Mouse (Mus musculus) urinary bladder, postnatal 10 days (tissue): ENCODE measurements around the gene Gm20518.

ENCODE experiments used
- DNase-seq: peaks from one replicate; pipeline ENCODE4 v3.0.0; 2022; ENCODE audit warnings: low spot score

Gene Gm20518

DNA sequence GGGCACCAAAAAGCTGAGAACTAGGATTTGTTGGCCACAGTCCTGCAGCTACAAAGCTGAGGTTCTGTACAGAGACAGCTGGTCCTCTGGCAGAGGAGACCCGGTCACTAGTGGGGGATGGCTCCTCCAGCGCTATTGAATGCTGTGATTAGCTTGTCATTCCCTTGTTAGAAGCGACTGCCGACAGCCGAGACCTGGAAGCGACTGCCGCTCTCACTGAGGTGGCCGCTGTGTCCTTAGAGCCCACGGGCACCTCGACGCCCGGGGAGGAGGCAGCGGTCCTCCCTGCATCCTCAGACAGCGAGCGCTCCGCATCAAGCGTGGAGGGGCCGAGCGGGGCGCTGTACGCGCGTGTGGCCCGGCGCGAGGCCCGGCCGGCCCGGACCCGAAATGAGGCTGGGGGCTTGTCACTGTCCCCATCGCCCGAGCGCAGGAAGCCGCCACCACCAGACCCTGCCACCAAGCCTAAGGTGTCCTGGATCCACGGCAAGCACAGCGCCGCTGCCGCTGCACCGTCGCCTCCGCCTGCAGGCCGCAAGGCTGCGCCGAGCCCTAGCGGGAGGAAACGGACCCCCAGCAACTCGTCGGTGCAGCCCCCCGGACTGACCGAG lies 84.8 kb downstream of the Gm20518 start:
- DNase-seq, result no peak

DNA sequence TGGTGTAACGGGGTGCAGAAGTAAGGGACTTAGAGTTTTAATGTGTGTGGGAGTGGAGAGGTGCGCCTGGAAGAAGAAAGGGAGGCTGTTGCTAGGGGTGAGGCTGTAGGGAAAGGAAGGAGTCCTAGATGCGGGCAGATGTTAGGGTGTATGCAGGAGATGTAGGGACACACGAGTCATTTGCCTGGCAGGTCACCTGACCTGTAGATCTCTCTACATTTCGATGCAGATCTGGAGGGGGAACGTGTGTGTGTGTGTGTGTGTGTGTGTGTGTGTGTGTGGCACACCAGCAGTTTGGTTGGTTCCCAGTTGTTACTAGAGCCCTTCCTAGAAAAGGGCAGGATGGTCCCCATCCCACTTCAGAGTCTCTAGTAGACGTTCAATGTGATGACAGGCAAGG lies 86.5 kb downstream of the Gm20518 start:
- DNase-seq, result no peak

DNA sequence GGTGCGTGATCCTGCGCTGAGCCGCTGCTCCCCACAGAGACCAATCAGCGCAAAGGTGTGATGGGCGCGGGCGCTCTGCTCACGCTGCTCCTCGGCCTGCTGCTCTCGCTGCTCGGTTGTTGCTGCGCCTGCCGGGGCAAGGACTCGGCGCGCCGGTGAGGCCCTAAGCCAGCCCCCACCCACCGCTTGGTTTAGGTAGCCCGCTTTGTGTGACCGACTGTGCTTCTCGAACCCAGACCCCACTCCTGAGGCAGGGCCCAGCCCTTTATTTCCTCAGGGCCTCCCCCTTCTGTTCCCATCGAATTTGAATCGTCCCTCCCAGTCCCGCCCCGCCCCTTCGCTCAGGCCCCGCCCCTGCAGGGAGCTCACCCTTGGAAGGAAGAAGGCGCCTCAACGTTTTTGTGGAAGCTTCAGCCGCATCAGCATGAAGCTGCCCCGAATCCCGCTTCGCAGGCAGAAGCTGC lies 87.0 kb downstream of the Gm20518 start:
- no peak for DNase-seq

DNA sequence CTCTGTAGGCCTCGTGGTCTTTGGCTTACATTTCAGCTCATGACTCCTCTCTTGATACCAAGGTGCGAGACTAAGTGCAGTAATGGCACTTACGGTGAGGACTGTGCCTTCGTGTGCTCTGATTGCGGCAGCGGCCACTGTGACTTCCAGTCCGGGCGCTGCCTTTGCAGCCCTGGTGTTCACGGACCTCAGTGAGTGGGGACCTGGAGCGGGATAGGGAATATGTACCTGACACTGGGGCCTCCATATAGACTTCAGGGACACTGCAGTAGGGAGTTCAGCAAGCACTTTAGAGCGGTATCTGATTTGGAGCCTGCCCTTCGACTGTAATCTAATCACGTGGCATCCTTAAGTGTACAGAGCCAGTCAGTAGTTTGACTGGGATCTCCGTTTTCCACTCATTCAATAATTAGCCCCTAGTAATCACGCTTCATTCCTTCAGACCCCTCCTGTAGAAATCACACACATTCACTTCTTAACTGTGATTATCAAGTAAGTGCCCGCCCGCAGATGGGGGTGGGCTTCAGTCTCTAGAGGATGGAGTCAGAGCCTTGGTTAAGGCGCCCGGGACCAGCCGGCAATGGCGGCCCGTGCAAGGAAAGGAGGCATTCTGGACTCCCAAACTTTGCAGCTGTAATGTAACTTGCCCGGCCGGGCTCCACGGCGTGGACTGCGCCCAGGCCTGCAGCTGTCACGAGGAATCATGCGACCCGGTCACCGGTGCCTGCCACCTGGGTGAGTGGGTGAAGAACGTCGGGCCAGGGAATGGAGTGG lies 87.6 kb downstream of the Gm20518 start:
- DNase-seq, result no peak

DNA sequence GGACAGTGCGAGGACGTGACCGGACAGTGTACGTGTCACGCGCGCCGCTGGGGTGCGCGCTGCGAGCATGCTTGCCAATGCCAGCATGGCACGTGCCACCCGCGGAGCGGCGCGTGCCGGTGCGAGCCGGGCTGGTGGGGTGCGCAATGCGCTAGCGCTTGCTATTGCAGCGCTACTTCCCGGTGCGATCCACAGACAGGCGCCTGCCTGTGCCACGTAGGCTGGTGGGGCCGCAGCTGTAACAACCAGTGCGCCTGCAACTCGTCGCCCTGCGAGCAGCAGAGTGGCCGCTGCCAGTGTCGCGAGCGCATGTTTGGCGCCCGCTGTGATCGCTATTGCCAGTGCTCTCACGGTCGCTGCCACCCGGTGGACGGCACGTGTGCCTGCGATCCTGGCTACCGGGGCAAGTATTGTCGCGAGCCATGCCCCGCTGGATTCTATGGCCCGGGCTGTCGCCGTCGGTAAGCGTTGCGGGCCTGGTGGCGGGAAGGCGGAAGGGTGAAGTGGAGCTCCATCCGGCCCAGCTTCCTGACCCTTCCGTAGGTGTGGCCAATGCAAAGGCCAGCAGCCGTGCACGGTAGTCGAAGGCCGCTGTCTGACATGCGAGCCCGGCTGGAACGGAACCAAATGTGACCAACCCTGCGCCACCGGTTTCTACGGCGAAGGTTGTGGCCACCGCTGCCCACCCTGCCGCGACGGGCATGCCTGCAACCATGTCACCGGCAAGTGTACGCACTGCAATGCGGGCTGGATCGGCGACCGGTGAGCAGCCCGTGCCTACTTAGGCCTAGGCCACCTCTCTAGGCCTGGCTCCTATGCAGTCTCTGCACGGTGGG lies 88.4 kb downstream of the Gm20518 start:
- DNase-seq, result no peak

DNA sequence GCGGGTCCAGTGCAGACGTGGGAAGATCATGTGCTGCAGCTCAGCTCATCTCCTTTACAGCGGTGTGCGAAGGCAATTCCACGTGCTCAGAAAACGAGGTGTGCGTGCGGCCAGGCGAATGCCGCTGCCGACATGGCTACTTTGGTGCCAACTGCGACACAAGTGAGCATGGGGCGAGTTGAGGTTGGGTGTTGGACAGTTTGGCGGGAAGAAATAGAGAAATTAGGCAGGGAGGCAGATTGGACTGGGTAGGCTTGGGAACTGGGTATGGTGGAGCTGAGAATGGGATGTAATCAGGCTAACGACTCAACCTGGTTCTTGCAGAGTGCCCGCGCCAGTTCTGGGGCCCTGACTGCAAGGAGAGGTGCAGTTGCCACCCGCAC lies 89.0 kb downstream of the Gm20518 start:
- no peak for DNase-seq

DNA sequence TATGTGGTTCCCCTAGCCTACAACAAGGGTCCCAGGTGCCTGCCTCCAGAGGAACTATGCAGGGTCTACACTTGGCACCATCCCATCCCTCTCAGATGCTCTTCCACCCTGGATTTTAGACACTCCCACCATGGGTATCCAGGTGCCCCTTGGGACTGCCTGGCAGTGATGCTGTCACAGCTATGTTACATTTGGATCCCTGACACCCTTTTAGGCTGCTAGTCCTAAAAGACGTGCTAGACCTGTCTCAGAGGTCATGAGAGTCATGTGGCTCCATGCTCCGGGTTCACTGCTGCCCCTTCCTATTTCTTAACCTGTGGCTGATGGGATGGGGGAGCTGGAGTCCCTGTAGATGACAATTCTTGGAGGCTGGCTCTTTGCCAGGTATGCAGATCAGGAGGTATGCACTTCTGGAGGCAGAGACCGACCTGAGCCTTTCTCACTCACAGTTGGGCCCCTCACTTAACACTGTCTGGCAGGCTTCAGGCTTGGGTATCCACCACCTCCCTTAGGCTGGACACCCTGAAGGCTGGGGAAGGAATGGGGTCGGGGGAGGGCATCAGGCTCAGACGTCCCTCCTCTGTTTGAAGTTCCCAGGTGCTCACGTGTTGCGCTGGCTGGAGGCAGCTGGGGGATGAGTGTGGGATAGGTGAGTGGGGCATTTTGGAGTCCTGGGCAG lies 89.6 kb downstream of the Gm20518 start:
- no peak for DNase-seq

DNA sequence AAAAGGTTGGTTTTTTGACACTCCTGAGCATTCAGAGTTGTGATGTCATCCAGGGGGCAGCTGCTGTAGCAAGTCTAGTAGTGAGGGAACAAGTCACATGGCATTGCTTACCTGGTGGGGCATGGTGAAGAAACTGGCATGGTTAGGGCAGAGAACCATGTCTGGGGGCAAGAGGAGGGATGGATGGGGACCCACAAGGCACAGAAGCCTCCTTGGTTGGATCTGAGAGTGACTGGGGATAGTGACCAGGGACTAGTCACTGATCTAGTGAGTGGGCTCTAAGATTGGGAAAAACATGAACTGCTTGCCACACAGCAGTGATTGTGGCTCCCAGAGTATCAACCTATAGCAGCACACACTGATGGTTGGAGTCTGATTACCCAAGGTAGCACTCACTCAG lies 91.9 kb downstream of the Gm20518 start:
- DNase-seq, result no peak

DNA sequence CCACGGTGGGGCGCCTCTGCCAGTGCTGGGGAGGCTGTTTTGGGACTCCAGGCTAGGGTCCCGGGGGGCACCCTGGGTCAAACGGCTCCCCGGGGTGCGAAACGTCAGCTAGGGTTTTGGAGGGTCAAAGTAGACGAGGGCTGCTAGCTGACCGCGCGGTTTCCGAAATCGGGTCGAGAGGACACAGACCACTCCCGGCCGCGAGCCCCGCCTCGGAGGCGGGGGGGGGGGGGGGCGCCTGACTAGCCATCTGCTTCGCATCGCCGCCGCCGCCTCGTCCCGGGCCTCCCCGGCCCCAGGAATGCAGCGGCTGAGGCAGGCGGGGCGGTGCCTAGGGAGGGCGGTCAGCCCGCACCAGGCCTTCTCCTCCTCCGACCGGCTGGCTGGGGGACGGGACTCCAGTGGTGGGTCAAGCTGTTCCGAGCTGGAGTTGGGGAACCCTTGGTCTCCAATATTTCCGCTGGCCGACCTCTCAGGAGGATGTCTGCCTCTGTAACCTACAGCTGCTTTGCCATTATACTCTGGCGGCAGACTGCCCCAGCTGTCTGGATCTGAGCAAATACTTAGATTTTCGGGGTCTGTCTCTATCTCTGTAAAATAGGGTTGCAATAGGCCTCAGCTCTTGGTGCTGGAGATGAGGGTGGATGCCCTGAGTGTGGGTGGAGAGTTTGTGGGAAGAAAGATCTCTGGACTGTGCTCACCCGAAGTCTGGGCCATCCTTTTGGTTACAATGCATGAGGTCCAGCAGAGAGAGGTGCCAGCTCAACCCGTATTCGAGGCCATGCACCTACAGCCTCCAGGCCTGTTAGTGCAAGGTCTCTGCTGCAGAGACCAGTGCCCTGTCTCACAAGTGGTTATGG lies 92.9 kb downstream of the Gm20518 start:
- no peak for DNase-seq

DNA sequence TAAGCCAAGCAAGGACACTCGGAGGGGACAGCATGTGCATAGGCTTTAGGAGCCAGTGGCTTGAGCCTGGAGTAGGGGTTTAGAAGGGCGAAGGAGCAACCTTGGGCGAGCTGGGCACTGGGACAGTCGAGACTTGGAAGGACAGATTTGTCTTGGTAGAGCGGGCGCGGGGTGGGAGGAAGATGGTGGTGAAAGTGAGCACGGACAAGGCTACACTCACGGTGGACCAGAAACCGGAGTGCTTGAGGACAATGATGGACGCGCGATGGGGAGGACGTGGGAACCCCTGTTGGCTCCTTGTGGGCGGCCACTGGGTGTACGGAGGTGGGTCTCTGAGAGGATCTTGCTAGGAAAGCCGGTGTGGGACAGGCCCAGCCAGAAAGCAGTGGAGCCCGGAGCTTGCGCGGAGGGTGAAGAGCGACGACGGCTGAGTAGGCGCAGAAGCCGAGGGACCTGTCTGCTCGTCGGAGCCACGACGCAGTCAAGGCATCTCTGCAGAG lies 93.6 kb downstream of the Gm20518 start:
- DNase-seq, result no peak

DNA sequence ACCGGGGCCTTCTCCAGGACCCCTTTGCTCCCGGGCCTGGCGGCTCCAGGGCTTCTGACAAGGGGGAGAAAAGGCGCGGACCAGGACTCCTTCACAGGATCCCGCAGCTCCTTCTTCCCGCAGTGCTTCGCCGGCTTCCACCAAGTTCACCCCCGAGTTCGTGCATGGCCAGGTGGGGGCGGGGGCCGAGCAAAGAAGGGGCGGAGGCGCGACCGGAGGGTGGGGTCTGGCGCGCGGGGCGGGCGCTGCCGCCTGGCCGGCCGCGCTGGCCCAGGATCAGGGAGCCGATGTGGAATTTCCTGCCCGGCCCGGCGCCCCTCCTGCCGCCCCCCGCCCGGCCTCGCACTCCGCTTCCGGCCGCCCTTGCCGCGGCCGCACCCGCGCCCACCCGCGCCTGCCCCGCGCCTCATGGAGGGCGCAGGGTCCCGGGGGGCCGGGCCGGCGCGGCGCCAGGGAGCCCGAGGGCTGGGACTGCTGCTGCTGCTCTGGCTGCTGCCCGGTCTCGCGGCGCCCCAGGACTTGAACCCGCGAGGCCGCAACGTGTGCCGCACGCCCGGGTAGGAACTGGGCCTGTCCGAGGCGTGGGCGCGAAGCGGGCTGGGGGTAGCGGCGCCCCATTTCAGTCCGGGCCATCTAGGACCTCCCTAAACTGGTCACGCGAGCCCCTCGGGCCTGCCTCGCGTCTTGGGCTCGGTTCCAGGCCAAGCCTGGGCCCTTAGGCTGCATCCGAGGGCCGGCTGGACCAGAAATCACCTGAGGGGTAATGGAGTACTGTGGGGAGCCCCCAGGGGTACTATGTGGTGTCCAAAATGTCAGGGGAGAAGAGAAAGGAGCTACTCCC lies 94.3 kb downstream of the Gm20518 start, which contains the start of gene Scarf2:
TSS of gene Scarf2 (plus strand) at position 312 of the 841 bp plus-strand sequence.
- no peak for DNase-seq

DNA sequence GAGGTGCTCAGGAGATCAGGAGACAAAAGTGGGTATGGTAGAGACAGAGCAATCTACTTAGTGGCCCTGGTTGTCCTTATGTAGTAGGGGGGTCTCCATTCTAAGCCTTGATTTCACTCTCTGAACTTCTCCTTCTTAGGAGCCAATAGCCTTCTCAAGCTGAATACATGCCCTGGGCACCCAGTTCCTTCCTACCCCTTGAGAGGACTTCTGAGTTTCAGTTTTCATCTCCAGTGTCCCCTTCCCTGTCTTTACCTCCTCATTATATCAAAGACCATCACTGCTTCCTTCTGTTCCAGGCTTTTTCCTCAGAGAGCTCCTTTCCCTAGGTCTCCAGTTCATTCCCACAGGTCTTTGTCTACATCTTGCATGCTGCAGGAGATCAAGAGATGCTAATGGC lies 95.0 kb downstream of the Gm20518 start:
- no peak for DNase-seq

DNA sequence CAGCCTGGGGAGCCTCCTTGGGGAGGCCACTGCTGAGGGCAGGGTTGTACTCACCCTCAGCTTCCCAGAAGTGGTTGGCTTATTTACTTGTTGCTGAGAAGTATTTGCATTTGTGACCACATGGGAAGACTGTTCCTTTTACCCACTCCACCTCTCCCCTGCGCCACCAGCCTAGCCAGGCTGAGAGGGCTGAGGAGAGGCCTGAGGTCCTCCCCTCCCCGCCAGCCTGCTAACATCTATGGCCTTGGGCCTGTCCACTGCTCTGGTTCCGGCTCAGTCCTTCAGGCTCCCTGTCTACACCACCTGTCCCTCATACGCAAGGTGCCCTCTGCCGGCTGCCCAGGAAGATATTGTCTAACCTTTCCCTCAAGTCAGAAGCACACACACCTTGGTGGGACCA lies 95.8 kb downstream of the Gm20518 start:
- no peak for DNase-seq

DNA sequence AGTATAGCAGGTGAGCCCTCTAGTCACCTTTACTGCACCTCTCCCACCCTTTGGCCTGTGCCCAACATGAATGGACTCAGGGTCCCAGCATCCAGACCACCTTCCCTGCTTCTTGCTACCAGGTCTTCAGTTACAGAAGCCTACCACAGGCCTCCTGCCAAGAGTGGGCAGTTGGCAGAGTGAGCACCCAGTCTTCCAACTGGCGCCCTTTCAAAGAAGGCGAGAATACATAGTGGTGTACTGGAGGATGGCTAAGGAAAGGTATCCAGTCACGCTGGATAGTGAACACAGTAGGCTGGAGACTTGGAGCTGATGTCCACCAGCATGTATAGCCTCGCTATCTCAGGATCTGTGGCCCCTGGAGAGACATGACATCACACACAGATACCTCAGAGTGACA lies 97.4 kb downstream of the Gm20518 start:
- no peak for DNase-seq

DNA sequence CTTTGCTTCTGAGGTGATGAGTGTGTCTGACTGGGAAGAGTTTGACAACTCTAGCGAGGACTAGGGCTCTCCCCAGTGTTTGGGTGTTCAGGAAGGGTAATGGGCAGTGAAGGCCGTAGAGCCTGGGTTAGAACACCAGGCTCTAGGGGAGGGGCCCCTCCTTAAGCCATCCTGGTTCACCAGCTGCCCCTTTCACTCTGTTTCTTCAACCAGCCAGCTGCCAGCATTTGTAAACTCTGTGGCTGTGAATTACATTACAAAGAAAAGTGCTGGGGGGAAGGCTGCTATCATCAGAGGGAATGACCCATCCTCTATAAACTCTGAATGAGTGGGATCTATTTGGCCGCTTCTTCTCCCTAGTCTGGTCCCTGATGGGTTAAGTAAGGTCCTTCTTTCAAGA lies 98.7 kb downstream of the Gm20518 start:
- DNase-seq, result no peak

DNA sequence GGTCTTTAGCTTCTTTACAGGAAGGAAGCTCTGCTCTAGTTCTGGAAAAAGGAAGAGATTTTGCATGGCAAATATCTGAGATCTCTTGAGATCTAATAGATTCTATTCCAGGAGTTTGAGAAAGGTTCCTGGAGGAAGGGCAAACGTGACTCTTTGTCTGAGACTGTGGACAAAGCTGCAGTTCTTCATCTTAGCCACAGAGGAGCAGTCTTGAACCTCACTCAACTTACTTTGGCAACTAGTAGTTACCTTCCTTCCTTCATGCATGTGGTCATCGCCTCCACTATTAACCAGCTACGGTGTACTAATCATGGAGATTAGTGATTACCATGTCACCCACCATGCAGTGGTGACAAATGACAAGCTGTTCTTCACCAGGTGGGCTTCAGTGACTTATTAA lies 106.1 kb downstream of the Gm20518 start:
- DNase-seq, result no peak
